In genomic region chr6:34989263-34989662, GRCm38 (mm10) we compare ENCODE assay signal across 12 mouse cellular contexts.
"Had no signal": no experiment of that assay in that cellular context is flagged by ENCODE, and none has a peak within 500 bp of the region (broad histone marks: within the 10 kb centered on the region; RNA-seq: fewer than 3 reads in every experiment).

No protein-coding gene starts in this region.

- H3K27me3 ChIP-seq: limb, embryonic 15.5 days; lung, embryonic 15.5 days; neural tube, embryonic 13.5 days had no signal

- H3K4me3 ChIP-seq: limb, embryonic 15.5 days; liver, embryonic 12.5 days; lung, embryonic 15.5 days; midbrain, embryonic 10.5 days; neural tube, embryonic 13.5 days had no signal

- ATAC-seq: liver, embryonic 12.5 days; midbrain, embryonic 16.5 days had no signal

- H3K27ac ChIP-seq: limb, embryonic 15.5 days; liver, embryonic 12.5 days; lung, embryonic 15.5 days; midbrain, embryonic 10.5 days; neural tube, embryonic 13.5 days had no signal

- H3K9ac ChIP-seq: limb, embryonic 15.5 days; liver, embryonic 12.5 days; lung, embryonic 15.5 days; neural tube, embryonic 13.5 days had no signal

- H3K4me2 ChIP-seq: limb, embryonic 15.5 days; lung, embryonic 15.5 days; neural tube, embryonic 13.5 days had no signal

- H3K36me3 ChIP-seq: limb, embryonic 15.5 days; liver, embryonic 12.5 days; lung, embryonic 15.5 days; midbrain, embryonic 10.5 days; neural tube, embryonic 13.5 days had no signal

- DNase-seq: kidney, adult 2 months; kidney, postnatal 36 days; layer of hippocampus, adult 9-11 months; layer of hippocampus, postnatal 36 days; right cerebral cortex, postnatal 4 days; spleen, adult 18-20 months had no signal

- H3K9me3 ChIP-seq: limb, embryonic 15.5 days; liver, embryonic 12.5 days; lung, embryonic 15.5 days; midbrain, embryonic 10.5 days; neural tube, embryonic 13.5 days had no signal
